Mouse (Mus musculus) kidney, adult 11 months (tissue): Measurements from ENCODE around the gene Phf24.
A peak's percentile ranks its signal among the peaks of the same experiment; 100 is the strongest.
"Not testable (repeated sequence)": the region's sequence is repeated elsewhere in the genome, so short reads cannot be mapped to it uniquely, and the experiment has no call there.

Experiments
- DNase-seq: peaks from one replicate; pipeline ENCODE4 v3.0.0; 2022

Phf24 gene

GRCm38 (mm10) chr4:42951206-42952195 is 35.0 kb downstream of the Phf24 start:
- no peak for DNase-seq

DNA sequence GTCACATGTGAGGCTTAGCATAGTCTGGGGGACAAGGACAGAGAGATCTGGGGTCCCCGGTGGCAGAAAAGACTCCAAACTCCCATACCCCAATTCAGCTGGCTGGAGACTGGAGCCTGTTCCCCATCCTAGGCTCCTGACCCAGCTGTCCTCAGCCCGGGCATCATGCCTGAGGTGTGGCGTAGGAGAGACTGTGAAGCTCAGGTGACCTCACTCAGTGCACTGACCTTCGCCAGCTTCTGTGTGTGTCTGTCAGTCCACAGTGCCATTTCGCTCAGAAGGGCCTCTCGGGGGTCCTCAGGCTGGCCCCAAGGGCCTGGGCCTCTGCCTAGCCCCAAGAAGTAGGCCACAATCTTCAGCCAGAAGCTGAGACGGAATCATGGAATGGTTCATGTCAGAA is 36.1 kb downstream of the Phf24 start:
- no peak for DNase-seq

GRCm38 (mm10) chr4:42953435-42954094 is 37.1 kb downstream of the Phf24 start:
- peak; percentile 50 for DNase-seq

- DNase-seq = peak; percentile 63
Observed at GRCm38 (mm10) chr4:42954297-42954696, 37.8 kb downstream of the Phf24 start.

- no peak for DNase-seq
Observed at GRCm38 (mm10) chr4:42955200-42955599, 38.7 kb downstream of the Phf24 start.

DNA sequence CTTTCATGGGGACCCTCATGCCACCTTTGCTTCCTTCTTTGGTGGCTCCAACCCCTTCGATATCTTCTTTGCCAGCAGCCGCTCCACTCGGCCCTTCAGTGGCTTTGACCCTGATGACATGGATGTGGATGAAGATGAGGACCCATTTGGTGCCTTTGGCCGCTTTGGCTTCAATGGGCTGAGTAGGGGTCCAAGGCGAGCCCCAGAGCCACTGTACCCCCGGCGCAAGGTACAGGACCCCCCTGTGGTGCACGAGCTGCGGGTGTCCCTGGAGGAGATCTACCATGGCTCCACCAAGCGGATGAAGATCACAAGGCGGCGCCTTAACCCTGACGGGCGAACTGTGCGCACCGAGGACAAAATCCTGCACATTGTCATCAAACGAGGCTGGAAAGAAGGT is 40.1 kb downstream of the Phf24 start:
- DNase-seq = no peak

- DNase-seq = peak; percentile 74
Observed at GRCm38 (mm10) chr4:42957306-42957705, 40.8 kb downstream of the Phf24 start.

- no peak for DNase-seq
Observed at GRCm38 (mm10) chr4:42957979-42958378, 41.5 kb downstream of the Phf24 start.

- no peak for DNase-seq
Observed at GRCm38 (mm10) chr4:42958942-42959341, 42.5 kb downstream of the Phf24 start.

GRCm38 (mm10) chr4:42959382-42959781 is 42.9 kb downstream of the Phf24 start:
- DNase-seq = no peak

- DNase-seq = peak; percentile 53
Observed at GRCm38 (mm10) chr4:42961592-42961991, 45.1 kb downstream of the Phf24 start.

- no peak for DNase-seq
Observed at GRCm38 (mm10) chr4:42963480-42963879, 47.0 kb downstream of the Phf24 start.

GRCm38 (mm10) chr4:42965039-42965719 is 48.7 kb downstream of the Phf24 start:
- no peak for DNase-seq

DNA sequence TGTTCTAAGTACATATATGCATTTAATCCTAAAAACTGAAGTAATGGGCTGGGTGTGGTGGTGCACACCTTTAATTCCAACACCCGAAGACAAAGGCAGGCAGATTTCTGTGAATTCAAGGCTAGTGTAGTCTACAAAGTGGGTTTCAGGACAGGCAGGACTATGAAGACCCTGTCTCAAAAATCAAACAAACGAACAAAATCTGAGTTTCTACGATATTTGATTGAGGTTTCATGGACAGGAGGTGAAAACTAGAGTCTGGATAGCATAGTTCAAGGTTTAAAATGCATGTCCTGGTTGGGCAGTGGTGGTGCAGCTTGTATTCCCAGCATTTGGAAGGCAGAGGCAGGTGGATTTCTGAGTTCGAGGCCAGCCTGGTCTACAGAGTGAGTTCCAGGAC is 52.8 kb downstream of the Phf24 start, which contains the start of gene 1700022I11Rik:
Gene 1700022I11Rik (plus strand): TSS at position 301 of the 400 bp plus-strand sequence.
- no peak for DNase-seq

DNA sequence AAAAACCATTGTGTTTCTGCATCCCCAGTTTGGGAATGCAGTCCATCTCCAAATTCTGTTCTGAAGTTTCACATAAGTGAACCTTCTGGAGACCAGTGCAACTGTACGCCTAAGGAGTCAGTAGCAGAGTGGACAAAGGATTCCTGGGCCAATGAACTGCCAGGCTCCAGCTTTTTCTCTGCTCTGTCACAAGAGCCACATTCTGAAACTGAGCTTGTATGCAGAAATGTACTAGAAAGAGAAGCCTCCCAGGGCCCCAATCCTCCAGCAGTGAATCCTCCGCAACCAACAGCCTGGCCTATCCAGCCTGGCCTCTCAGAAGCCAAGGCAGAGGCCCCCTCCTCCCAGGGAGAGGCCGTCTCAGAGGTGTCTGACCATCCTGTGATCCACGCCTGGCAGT is 56.5 kb downstream of the Phf24 start:
- DNase-seq = no peak

GRCm38 (mm10) chr4:42973868-42974267 is 57.4 kb downstream of the Phf24 start:
- DNase-seq = no peak

DNA sequence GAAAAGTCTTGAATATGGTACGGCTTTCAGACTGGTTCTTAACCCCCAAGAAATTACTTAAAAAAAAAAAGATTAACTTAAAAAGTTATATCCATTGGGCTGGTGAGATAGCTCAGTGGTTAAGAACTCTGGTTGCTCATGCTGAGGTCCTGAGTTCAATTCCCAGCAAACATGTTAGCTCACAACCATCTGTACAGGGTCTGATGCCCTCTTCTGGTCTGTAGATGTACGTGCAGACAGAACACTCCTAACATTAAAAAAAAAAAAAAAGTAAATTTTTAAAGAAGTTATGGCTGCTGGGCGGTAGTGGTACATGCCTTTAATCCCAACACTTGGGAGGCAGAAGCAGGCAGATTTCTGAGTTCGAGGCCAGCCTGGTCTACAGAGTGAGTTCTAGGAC is 61.6 kb downstream of the Phf24 start:
- DNase-seq = no peak

DNA sequence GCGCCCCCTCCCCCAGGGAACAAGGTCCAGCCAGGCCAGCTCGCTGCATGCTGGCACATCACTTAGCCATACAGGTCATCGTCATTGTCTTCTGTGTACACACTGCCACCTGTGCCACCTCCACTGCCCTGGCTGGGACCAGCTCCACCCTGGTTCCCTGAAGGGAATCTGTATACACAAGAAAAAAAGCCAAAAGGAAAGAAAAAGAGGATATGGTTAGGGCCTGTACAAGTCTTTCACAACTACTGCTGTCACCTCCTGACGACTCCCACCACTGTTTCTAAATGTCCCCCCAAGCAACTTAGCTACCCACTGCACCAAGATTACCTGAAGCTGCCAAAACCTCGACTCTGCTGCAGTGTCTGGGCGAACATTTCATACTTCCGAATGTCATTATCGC is 64.0 kb downstream of the Phf24 start:
- not testable (repeated sequence) for DNase-seq

GRCm38 (mm10) chr4:42988296-42988695 is 71.8 kb downstream of the Phf24 start:
- no peak for DNase-seq
